Comparison of ENCODE assay signal across 8 mouse cellular contexts in genomic region chr12:91588670-91589541, GRCm38 (mm10). TPM values are rescaled to one million over a fixed set of nuclear protein-coding genes. Genes with fewer than 3 reads are reported as not detected.
DNase-seq lines count a peak whose midpoint lies in the region; ATAC-seq lines count a peak whose summit lies in the region.

No protein-coding gene starts in this region.

- H3K4me1 ChIP-seq in limb, embryonic 10.5 days: peaks cover 15% of the 10 kb centered on the region
- peaks cover 24% of the 10 kb centered on the region for H3K4me1 ChIP-seq in midbrain, embryonic 14.5 days (ENCODE audit: control insufficient read depth, insufficient read depth, low read length)

- no peaks in the 10 kb centered on the region for H3K9me3 ChIP-seq in limb, embryonic 10.5 days (replicated peaks)
- no peaks in the 10 kb centered on the region for H3K9me3 ChIP-seq in midbrain, embryonic 14.5 days (ENCODE audit: control insufficient read depth, low read length)

- H3K27me3 ChIP-seq in limb, embryonic 10.5 days (ENCODE audit: low read depth, poor library complexity, severe bottlenecking): no peaks in the 10 kb centered on the region
- no peaks in the 10 kb centered on the region for H3K27me3 ChIP-seq in midbrain, embryonic 14.5 days (ENCODE audit: control insufficient read depth, insufficient read depth, low read length)

- peak; percentile 70 for DNase-seq in cerebellum, adult 11 months
- peak; percentile 77 to 80 for DNase-seq in cerebellum, postnatal 10 days
- DNase-seq in gastrocnemius, adult 8-10 months (ENCODE audit: low spot score in 2 of 2): peak; percentile 11 to 29
- DNase-seq in induced T-regulatory cell, adult 2 months (ENCODE audit: low read depth): peak; percentile 80
- peak; percentile 62 for DNase-seq in limb, embryonic 10.5 days (ENCODE audit: low spot score)
- peak; percentile 80 for DNase-seq in midbrain, embryonic 14.5 days
- DNase-seq in spleen, postnatal 10 days (ENCODE audit: low spot score in 2 of 2): peak; percentile 65 to 76

- peak overlapping the region; percentile 100 for H3K27ac ChIP-seq in limb, embryonic 10.5 days
- peak overlapping the region; percentile 100 for H3K27ac ChIP-seq in midbrain, embryonic 14.5 days (replicated peaks; ENCODE audit: low read depth, low read length)

- H3K4me2 ChIP-seq in midbrain, embryonic 14.5 days (ENCODE audit: low read length): peak overlapping the region; percentile 71

- H3K9ac ChIP-seq in midbrain, embryonic 14.5 days (replicated peaks; ENCODE audit: low read length): peak overlapping the region; percentile 100

- WGBS in limb, embryonic 10.5 days: under 1% methylated on average over 77 of the region's 83 CpGs
- WGBS in midbrain, embryonic 14.5 days: under 1% methylated on average over 67 of the region's 83 CpGs

- peak overlapping the region; percentile 89 for H3K4me3 ChIP-seq in limb, embryonic 10.5 days
- H3K4me3 ChIP-seq in midbrain, embryonic 14.5 days (replicated peaks; ENCODE audit: low read depth, low read length): peak overlapping the region; percentile 86

- peaks cover 27% of the 10 kb centered on the region for H3K36me3 ChIP-seq in limb, embryonic 10.5 days
- H3K36me3 ChIP-seq in midbrain, embryonic 14.5 days (ENCODE audit: control insufficient read depth, insufficient read depth, low read length): peaks cover 17% of the 10 kb centered on the region

- no peak for ATAC-seq in cerebellum, adult (ENCODE audit: insufficient number of reproducible peaks, low FRiP score, low TSS enrichment)
- peak; percentile 14 for ATAC-seq in midbrain, embryonic 14.5 days (ENCODE audit: low FRiP score, low TSS enrichment)

RNA-seq across cellular contexts. Expression of gene Gtf2a1, which starts 1.4 kb away (rescaled TPM):
- total RNA-seq in gastrocnemius, adult 8-10 months (2022): 10 to 100 TPM; 22.8 to 27.1 (median 25.5) TPM
- 48.6 and 62.4 TPM in 2 replicates for polyA plus RNA-seq in limb, embryonic 10.5 days (2016; fragmentation: Nextera tagmentation; extraction: Ambion mirVana)
- polyA plus RNA-seq in midbrain, embryonic 14.5 days (2014; fragmentation: Nextera tagmentation; extraction: Ambion mirVana): 64.6 and 68.9 TPM in 2 replicates

Comparison
In these comparisons a context has a peak if more than half of its experiments do, and no peak if none do; other contexts are left out.
1. DNase-seq: peak in every context shown above with its lines; median percentile 80 in induced T-regulatory cell, adult 2 months; 80 in midbrain, embryonic 14.5 days; 78 in cerebellum, postnatal 10 days; 70 in spleen, postnatal 10 days; 70 in cerebellum, adult 11 months; 62 in limb, embryonic 10.5 days; 20 in gastrocnemius, adult 8-10 months.